Mouse (Mus musculus) frontal cortex, postnatal 14 days (tissue): ENCODE results near the gene Prima1.

ENCODE experiments used
- DNase-seq, 2 experiments: peaks; one replicate each; pipeline ENCODE4 v3.0.0; 2022; ENCODE audit warnings: low spot score in 2 of 2

Prima1 gene

GRCm38 (mm10) chr12:103155406-103155805 is 86.5 kb downstream of the Prima1 start:
- DNase-seq, result no peak

GRCm38 (mm10) chr12:103154927-103155326 is 87.0 kb downstream of the Prima1 start:
- no peak for DNase-seq

- no peak for DNase-seq
These were observed 91.7 kb downstream of the Prima1 start for GRCm38 (mm10) chr12:103150247-103150646.
